Mouse (Mus musculus): ENCODE data around the gene Rcc1l.

Gene Rcc1l

DNA sequence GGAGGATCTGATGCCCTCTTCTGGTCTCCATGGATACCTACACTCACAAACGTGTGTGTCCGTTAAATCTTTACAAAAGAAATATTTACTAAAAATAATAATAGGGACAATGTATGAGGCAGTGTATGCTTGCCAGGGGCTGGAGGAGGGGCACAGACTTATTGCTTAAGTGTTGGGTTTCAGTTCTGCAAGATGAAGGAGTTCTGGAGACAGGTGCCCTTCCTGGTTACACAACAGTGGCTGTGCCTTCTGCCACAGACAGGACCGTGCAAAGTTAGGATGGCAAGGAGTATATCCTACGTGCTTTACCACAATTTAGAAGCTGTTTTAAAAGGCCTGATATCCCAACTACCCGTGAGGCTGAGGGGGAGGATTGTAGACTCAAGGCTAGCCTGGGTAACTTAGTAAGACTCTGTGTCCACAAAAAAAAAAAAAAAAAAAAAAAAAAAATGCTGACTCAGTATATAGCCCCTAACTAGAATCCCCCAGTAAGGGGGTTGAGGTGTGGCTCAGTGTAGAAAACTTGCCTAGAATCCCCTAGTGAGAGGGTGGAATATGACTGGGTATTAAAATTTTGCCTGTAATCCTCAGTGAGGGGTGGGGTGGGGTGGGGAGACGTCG lies 60.8 kb downstream of the Rcc1l start:
- DNase-seq (ENCODE audit: low spot score in 2 of 2) = no peak

DNA sequence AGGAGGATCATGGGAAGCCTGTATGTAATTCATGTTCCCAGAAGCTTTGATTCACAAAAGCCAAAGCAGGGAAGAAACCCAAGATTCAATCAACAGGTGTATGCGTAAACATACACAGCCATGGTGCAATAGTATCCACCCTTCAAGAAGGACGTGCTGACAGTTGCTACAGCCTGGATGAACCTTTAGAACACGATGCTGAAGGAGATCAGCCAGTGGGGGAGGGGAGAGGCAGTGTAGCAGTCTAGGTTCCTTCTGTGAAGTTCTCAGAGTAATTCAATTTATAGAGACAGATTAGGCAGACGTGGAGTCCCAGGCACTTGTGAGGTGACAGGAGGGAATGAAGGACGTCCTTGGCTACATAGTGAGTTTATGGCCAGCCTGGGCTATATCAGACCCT lies 61.6 kb downstream of the Rcc1l start:
- DNase-seq (ENCODE audit: low spot score in 2 of 2) = no peak

DNA sequence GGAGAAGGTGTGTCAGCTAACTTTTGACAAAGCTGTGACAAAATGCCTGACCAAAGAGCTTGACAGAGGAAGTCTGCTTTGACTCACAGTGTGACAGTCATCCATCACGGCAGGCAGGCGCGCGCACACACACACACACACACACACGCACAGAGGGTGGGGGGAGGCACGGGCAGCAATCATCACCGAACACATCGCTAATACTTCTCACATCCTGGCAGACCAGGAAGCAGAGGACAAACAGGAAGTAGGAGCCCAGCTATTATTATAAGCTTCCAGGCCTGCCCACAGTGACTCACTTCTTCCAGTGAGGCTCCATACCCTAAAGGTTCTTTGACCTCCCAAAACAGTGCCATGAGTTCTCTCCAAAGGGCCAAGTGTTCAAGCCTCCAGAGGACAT lies 70.7 kb downstream of the Rcc1l start:
- no peak for DNase-seq (ENCODE audit: low spot score in 2 of 2)

DNA sequence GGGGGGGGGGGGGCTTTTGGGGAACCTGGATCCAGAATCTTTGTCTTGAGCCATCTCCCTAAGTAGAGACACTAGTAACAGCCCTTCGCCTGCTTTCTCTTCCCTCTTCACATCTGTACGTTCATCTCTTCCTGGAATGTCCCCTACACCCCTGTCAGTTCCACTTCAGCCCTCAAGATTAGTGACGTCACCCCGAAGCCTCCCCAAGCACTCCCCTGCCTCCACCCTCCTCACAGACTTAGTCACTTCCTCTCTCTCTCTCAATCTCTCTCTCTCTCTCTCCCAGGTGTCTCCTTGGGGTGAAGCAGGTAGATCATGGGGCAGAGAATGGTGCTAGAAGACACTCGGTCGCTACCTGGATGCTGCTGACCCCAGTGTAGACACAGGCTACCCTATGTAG lies 73.9 kb downstream of the Rcc1l start:
- no peak for DNase-seq (ENCODE audit: low spot score in 2 of 2)

DNA sequence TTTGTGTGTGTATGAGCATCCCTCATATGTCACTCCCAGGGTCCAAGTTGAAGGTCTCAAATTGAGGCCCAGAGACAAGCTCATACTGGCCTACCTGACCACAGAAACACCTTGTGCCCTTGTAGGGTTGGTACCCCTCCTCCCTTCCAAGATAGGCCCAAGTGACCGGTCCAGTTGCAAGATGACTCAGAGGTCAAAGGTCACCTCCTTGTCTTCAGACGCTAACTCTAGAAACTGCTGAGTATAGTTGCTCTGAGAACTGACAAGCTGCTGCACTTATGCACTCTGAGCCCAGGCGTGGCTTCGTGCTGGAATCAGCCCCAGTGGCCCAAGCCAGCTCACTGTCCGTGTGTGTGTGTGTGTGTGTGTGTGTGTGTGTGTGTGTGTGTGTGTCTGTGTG lies 74.7 kb downstream of the Rcc1l start:
- no peak for DNase-seq (ENCODE audit: low spot score in 2 of 2)

DNA sequence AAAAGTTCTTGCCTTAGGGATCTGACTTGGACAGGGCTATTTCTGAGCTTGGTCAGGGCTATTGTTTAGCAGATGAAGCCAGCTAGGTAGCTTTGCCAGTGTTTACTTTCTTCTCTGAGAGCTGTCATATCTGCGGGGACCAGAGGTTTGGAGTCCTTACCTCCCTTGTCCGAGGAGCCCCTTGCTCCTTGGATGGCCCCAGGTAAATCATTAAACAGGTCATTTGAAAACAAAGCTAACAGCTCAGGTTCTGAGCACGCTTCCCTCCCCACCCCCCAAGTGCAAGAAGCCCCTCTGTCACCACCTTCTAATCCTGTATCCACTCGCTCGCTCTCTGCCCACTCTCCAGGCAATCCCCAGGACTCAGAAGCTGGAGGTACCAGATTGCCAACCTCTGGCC lies 75.3 kb downstream of the Rcc1l start:
- no peak for DNase-seq (ENCODE audit: low spot score in 2 of 2)

DNA sequence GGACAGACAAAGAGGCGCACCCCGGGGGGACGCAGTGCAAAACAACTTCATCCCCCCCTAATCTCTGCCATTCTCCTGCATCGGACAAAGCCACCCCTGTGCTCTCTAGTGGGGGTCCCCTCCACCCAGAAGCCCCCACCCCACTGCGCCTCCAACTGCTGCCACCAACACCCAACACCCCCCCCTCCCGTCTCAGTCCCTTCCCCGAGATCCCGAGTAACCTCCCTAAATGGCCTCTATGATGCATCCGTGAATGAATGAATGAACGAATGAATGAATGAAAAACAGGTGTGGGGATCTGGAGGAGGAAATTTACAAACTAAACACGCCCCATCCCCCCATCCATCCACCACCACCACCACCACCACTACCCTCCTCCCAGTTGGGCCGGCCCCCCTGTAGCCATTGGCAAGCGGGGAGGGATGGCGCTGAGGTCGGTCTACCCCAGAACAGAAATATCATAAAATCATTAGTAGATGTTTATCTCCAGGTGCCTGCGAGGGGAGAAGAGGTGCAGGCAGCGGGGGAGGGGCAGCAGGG lies 76.3 kb downstream of the Rcc1l start:
- no peak for DNase-seq (ENCODE audit: low spot score in 2 of 2)

DNA sequence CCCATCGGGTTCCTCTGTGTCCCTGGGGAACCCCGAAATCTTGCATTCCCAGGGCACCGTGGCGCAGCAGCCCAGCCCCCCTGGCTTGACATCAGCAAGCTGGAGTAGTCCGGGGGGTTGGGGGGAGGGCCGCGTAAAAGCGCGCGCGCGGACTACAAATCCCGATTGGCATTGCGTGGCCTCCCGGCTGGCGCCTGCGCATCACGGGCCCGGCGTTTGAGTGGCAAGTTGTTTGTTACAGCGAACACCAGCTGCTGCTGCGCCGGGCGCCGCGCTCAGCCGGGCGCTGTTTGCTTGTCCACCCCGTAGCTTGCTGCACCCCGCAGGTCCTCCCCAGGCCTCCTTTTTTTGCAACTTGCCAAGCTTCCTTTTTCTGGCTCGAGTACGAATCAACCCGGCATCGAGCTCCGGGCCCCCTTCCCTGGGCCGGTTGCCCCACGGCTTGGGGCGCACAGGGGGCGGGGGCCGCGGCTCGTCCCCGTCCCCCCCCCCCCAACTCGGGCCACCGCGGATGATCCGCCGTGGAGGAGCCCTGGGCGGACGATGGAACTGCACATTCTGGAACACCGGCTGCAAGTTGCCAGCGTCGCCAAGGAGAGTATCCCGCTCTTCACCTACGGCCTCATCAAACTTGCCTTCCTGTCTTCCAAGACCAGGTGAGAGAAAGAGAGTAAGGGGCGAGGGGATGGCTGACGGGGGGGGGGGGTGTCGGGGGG lies 76.9 kb downstream of the Rcc1l start, which contains the start of gene Castor2:
Castor2 (plus strand) TSS at position 216 of the 716 bp plus-strand sequence.
- DNase-seq (ENCODE audit: low spot score in 2 of 2) = peak; percentile 91 to 96

DNA sequence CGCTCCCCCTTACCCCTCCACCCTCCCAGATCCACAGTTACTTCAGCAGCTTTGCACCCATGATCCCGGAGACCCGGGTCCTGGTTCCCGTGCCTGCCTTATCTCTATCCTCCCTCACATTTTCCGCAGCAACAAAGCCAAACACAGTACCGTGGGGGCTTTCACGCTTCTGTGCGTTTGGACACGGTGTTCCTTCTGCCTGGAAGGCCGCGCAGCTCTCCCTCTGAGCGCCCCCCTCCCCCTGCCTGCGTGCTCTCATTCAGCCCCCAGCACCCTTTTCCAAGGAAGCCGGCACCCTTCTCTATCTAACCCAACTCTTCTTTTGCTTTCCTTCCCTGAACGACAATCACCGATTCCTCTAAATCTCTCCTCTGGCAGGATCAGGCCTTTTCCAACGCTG lies 77.6 kb downstream of the Rcc1l start:
- peak in 1 of 2 experiments; percentile 47 for DNase-seq (ENCODE audit: low spot score in 2 of 2)

DNA sequence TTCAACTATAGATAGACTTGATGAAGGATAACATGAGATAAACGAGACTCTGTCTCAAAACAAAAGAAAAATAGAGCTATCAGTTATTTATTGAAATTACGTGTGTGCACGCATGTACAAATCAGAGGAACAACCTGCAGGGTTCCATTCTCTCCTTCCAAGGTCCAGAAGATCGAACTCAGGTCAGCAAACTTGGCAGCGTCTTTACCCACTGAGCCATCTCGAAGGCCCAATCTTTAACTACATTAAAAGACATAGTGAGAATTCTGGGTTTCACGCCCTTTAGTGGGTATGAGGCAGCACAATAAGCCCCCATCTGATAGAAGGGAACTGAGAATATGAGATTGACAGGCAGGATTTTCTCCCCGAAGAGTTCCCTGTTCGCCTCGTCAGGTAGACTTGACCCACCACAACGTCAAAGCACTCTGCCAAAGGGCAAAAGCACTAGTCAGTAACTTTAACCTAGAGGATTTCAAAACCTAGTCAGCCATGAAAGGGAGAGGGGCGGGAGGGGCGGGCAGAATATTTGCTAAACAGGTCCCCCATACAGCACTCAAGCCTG lies 78.2 kb downstream of the Rcc1l start:
- DNase-seq (ENCODE audit: low spot score in 2 of 2) = no peak
